Mouse (Mus musculus): ENCODE results near the gene Tnfsf11. TPM values are rescaled to one million over a fixed set of nuclear protein-coding genes. Genes with fewer than 3 reads are reported as not detected.

The Tnfsf11 gene
- total RNA-seq (2023), result not detected in 2 replicates

DNA sequence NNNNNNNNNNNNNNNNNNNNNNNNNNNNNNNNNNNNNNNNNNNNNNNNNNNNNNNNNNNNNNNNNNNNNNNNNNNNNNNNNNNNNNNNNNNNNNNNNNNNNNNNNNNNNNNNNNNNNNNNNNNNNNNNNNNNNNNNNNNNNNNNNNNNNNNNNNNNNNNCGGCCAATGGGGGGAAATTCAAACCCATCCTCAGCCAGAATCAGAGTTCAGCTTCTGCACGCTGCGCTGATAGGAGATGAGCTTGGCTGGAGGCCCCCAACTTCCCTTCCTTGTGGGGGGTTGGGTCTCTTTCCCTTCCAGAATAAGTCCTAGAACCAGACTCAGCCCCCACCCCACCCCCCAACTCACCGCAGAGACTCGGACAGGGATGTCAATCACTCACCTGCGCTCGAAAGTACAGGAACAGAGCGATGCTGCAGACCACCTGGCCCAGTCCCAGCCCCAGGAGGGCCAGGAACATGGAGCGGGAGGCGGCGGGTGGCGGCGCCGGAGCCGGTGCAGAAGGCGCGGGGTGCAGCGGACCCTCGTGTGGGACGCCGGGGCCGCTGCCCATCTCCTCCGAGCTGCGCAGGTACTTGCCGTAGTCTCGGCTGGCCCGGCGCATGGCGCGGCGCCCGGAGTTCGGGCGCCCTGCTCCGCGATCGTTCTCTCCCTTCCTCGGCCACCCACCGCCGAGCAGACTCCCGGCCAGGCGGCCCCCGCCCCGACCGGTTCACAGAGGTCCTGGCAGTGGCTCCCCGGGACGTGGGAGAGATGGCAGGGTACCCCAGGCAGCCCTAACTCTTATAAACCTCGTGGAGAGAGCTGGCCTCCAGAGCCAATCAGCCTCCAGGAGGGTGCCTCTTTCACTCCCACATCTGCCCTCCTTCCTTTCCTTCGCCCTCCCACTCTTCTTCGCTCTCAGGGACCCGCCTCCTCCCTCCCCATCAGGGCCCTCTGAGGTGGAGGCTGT is at the start of gene Tnfsf11:
Tnfsf11 (minus strand) TSS at position 758 of the 952 bp plus-strand sequence.

Other genes starting within 250 kb of the Tnfsf11 start
- gene Fam216b, start 219.0 kb downstream of the Tnfsf11 start, total RNA-seq (2023), result not detected in 2 replicates
- gene Akap11, start 228.8 kb upstream of the Tnfsf11 start, total RNA-seq (2023), result 22.6 and 27.5 TPM in 2 replicates